Mouse (Mus musculus) adrenal gland (tissue): ENCODE data around the gene Sgsm1.

Experiments used
- intact Hi-C: fragments of 180-260 bp; cut with DNase I; formaldehyde crosslinking; loops from one replicate; pipeline ENCODE4 v1.15.1; 2025

Sgsm1 gene

GRCm38 (mm10) chr5:113323784-113324638, 13.4 kb upstream of the Sgsm1 start:
- intact Hi-C loops: no loop called here

- intact Hi-C loops: no loop called here
Measured at GRCm38 (mm10) chr5:113313998-113314397, 3.4 kb upstream of the Sgsm1 start.

GRCm38 (mm10) chr5:113309491-113310376, 852 bp downstream of the Sgsm1 start:
- intact Hi-C loops: no loop called here

- intact Hi-C loops: no loop called here
Measured at GRCm38 (mm10) chr5:113306750-113307477, 3.7 kb downstream of the Sgsm1 start.

- intact Hi-C loops: no loop called here
Measured at GRCm38 (mm10) chr5:113304527-113304926, 6.1 kb downstream of the Sgsm1 start.

- intact Hi-C loops: no loop called here
Measured at GRCm38 (mm10) chr5:113301841-113302240, 8.7 kb downstream of the Sgsm1 start.

GRCm38 (mm10) chr5:113300148-113300889, 10.3 kb downstream of the Sgsm1 start:
- intact Hi-C loops: no loop called here

- intact Hi-C loops: no loop called here
Measured at GRCm38 (mm10) chr5:113299433-113299832, 11.2 kb downstream of the Sgsm1 start.

- intact Hi-C loops: no loop called here
Measured at GRCm38 (mm10) chr5:113298826-113299225, 11.8 kb downstream of the Sgsm1 start.

- intact Hi-C loops: no loop called here
Measured at GRCm38 (mm10) chr5:113298040-113298439, 12.5 kb downstream of the Sgsm1 start.

- intact Hi-C loops: no loop called here
Measured at GRCm38 (mm10) chr5:113295791-113296190, 14.8 kb downstream of the Sgsm1 start.

GRCm38 (mm10) chr5:113294575-113294974, 16.0 kb downstream of the Sgsm1 start:
- intact Hi-C loops: no loop called here

- intact Hi-C loops: no loop called here
Measured at GRCm38 (mm10) chr5:113293446-113293845, 17.1 kb downstream of the Sgsm1 start.

GRCm38 (mm10) chr5:113292832-113293231, 17.8 kb downstream of the Sgsm1 start:
- intact Hi-C loops: no loop called here

- intact Hi-C loops: no loop called here
Measured at GRCm38 (mm10) chr5:113292179-113292578, 18.4 kb downstream of the Sgsm1 start.

GRCm38 (mm10) chr5:113291125-113291524, 19.5 kb downstream of the Sgsm1 start:
- intact Hi-C loops: no loop called here

- intact Hi-C loops: no loop called here
Measured at GRCm38 (mm10) chr5:113290149-113290548, 20.4 kb downstream of the Sgsm1 start.

- intact Hi-C loops: no loop called here
Measured at GRCm38 (mm10) chr5:113288490-113288889, 22.1 kb downstream of the Sgsm1 start.

- intact Hi-C loops: no loop called here
Measured at GRCm38 (mm10) chr5:113287762-113288161, 22.8 kb downstream of the Sgsm1 start.

- intact Hi-C loops: no loop called here
Measured at GRCm38 (mm10) chr5:113286591-113287520, 23.7 kb downstream of the Sgsm1 start.
